Mouse (Mus musculus) bone marrow macrophage, adult 2 months (primary cell): ENCODE results near the gene AB124611.

ENCODE experiments used
- CTCF ChIP-seq: IDR thresholded peaks from 2 replicates; pipeline ENCODE4 v1.5.1; 2012; ENCODE audit warnings: low read depth, mild to moderate bottlenecking, low read length, moderate library complexity
- POLR2A ChIP-seq: IDR thresholded peaks from 2 replicates; pipeline ENCODE4 v1.6.1; 2012; ENCODE audit warnings: mild to moderate bottlenecking, low read depth, low read length, borderline replicate concordance

DNA sequence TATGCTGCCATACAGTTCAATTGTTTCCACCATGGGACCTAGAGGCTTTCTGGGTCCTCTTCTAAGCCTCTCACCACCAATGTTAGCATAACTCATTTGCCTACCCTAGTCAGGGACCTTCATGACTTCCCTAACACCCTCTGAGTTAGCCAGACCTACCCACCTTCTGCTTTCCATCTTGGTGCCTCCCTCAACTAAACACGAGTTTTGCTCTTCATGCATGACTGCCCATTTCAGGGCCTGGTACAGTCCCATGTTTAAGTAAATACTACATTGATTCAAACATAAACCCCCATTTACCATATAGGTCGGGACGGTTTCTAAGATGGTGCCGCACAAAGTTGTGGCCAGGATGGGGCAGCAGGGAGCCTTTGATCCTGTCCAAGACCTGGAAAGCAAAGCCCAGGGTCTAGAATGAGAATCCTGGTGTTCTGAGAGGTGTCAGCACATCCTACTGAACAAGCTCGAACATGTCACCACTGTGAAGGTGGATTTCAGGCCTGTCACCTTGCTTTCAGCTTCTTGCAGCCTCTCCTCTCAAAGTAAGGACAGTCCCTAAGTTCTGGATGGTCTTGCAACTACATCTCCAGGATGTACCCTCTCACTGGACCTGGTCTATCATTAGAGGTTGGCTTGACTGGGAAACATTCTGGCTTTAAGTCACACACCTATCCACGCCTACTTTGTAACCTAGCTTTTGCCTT lies 65.3 kb downstream of the AB124611 start:
- no peak for TF ChIP-seq CTCF
- no peak for TF ChIP-seq POLR2A
